Mouse (Mus musculus) testis, postnatal 14 days (tissue): ENCODE measurements around the gene Sprr3.
"Not testable (repeated sequence)": the region's sequence is repeated elsewhere in the genome, so short reads cannot be mapped to it uniquely, and the experiment has no call there.

Source experiments
- DNase-seq: peaks from one replicate; pipeline ENCODE4 v3.0.0; 2021; ENCODE audit warnings: low spot score

The Sprr3 gene

GRCm38 (mm10) chr3:92458620-92459019, at the start of gene Sprr3:
Sprr3 (minus strand) TSS chr3:92458720.
- DNase-seq = no peak

GRCm38 (mm10) chr3:92508185-92508584, 49.7 kb upstream of the Sprr3 start:
- no peak for DNase-seq

- no peak for DNase-seq
These were observed 45.0 kb upstream of the Sprr3 start for GRCm38 (mm10) chr3:92503528-92503927.

GRCm38 (mm10) chr3:92500393-92500792, 41.9 kb upstream of the Sprr3 start, which contains the start of gene Sprr4:
Sprr4 (minus strand) TSS chr3:92500493.
- DNase-seq = no peak

GRCm38 (mm10) chr3:92490262-92490661, 31.7 kb upstream of the Sprr3 start:
- DNase-seq = not testable (repeated sequence)

- no peak for DNase-seq
These were observed 27.8 kb upstream of the Sprr3 start for GRCm38 (mm10) chr3:92486307-92486706.

- no peak for DNase-seq
These were observed 27.3 kb upstream of the Sprr3 start, which contains the start of gene Sprr1a for GRCm38 (mm10) chr3:92485863-92486262. Sprr1a (minus strand) TSS chr3:92485895.

- DNase-seq = not testable (repeated sequence)
These were observed 22.7 kb upstream of the Sprr3 start for GRCm38 (mm10) chr3:92481249-92481648.

GRCm38 (mm10) chr3:92470111-92470510, 11.6 kb upstream of the Sprr3 start:
- DNase-seq = no peak

- no peak for DNase-seq
These were observed 8.9 kb upstream of the Sprr3 start for GRCm38 (mm10) chr3:92467424-92467823.

GRCm38 (mm10) chr3:92466576-92466975, 8.1 kb upstream of the Sprr3 start:
- DNase-seq = no peak

- no peak for DNase-seq
These were observed 3.4 kb downstream of the Sprr3 start for GRCm38 (mm10) chr3:92455151-92455550.

- DNase-seq = no peak
These were observed 18.3 kb downstream of the Sprr3 start for GRCm38 (mm10) chr3:92440177-92440576.

GRCm38 (mm10) chr3:92438689-92439088, 19.8 kb downstream of the Sprr3 start, which contains the start of gene Sprr1b:
Sprr1b (minus strand) TSS chr3:92438789.
- no peak for DNase-seq

GRCm38 (mm10) chr3:92432282-92432681, 26.2 kb downstream of the Sprr3 start, which contains the start of gene Sprr2k:
Sprr2k (plus strand) TSS chr3:92432582.
- DNase-seq = no peak

- DNase-seq = no peak
These were observed 29.2 kb downstream of the Sprr3 start, which contains the start of gene Gm9774 for GRCm38 (mm10) chr3:92429323-92429722. Gm9774 (minus strand) TSS chr3:92429423.

- no peak for DNase-seq
These were observed 40.7 kb downstream of the Sprr3 start, which contains the start of gene Sprr2j-ps for GRCm38 (mm10) chr3:92417782-92418181. Sprr2j-ps (plus strand) TSS chr3:92418082.

- DNase-seq = no peak
These were observed 50.8 kb downstream of the Sprr3 start, which contains the start of gene Sprr2i for GRCm38 (mm10) chr3:92407691-92408090. Sprr2i (plus strand) TSS chr3:92407991.
